Mouse (Mus musculus) spleen, adult 2 months (tissue): ENCODE results near the gene C1qtnf3.

Experiments
- CTCF ChIP-seq: fragments of 200-500 bp; IDR thresholded peaks from 2 replicates; pipeline ENCODE4 v1.5.1; 2011; ENCODE audit warnings: mild to moderate bottlenecking, inconsistent platforms; ENCODE audit not compliant: insufficient read depth, insufficient read length, insufficient replicate concordance; ENCODE audit errors: extremely low read depth
- POLR2A ChIP-seq: fragments of 200-500 bp; IDR thresholded peaks from 2 replicates; pipeline ENCODE4 v1.6.1; 2011; ENCODE audit warnings: low read depth, low read length, inconsistent platforms

DNA sequence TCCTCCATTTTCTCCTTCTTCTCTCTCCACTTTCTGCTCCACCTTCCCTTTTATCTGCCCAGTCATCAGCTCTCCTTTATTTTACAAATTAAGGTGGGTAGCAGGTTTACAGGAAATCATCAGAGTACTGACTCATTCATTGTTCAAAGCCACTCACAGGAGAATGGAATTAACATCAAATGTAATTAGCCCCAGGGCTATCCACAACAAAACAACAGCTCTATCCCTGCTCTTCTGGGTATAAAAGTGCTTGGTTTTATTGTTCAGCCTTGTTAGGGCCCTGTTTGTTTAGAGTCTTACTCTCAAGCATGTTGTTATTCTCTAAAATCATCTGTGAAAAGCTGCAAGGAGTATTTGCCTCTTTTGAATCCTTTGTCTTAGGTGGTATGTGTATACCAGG is 25.0 kb downstream of the C1qtnf3 start:
- TF ChIP-seq POLR2A (no peak), CTCF (no peak)
